Mouse (Mus musculus) kidney, postnatal 36 days (tissue): ENCODE data around the gene Tmem170.
A peak's percentile ranks its signal among the peaks of the same experiment; 100 is the strongest.
"Not testable (repeated sequence)": the region's sequence is repeated elsewhere in the genome, so short reads cannot be mapped to it uniquely, and the experiment has no call there.

Source experiments
- DNase-seq, 2 experiments: peaks; one replicate each; pipeline ENCODE4 v3.0.0; 2021 to 2022; ENCODE audit warnings: mixed read lengths in 2 of 2

Tmem170 gene

DNA sequence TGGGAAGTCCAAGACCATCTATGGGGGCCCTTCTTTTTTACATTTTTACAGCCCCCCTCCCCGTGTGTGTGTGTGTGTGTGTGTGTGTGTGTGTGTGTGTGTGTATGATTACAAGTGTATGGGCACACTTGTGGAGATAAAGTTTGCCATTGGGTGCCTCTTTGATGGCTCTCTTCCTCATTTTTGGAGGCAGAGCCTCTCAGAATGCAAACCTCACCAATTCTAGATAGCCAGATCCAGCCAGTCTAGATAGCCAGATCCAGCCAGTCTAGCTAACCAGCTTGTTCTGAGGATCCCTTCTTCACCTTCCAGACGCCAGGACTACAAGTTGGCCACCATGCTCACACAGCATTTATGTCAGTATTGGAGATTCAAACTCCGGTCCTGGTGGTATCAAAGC is 5.3 kb downstream of the Tmem170 start:
- DNase-seq = no peak

DNA sequence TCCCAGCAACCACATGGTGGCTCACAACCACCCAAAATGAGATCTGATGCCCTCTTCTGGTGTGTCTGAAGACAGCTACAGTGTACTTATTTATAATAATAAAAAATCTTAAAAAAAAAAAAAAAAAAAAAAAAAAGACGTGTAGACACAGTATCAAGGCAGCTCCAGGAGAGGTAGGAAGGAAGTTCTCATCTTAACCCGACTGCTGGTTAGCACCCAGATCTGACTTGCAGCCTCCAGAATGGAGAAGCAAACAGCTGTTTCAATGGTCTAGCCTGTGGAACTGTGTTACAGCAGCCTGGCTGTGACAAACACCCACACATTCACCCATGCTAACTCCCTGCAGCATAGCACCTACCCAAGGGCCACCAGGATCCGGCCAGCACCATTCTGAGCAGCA is 6.2 kb downstream of the Tmem170 start:
- no peak for DNase-seq

DNA sequence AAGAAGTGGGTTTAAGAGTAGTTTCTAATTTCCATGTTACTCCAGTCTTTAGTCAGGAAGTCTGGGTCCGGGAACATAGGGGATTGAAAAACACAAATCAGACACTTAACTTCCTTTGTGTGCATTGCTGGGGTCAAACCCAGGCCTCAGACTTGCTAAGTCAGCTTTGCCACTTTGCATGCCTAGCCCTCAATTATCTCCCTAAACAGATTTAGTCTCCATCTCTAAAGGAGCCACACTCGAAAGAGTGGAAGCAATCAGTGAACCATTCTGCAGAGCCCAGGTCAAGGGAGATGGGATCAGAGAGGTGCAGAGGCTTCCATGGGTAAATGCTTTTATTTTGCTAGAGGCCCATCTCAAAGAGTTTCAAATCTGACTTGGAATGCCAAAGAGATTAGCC is 7.9 kb downstream of the Tmem170 start:
- DNase-seq = no peak

DNA sequence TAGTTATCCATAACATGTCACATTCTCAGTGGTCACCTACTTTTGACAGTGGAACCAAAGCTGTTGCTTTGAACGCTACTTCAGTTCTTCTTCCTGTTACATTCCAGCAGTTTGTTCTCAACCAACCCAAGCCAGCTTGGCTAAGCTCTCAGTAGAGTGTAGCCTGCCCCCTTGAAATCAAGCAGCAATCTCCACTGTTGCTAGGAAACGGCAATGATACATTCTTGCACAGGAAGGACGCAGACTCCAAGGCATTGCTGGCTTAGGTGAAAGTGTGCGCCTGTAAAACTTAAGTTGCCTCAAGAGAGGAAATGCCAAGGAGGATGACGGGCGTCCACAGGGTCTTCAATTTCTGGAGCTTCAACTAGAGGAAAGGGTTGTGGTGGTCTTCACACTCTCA is 10.7 kb downstream of the Tmem170 start:
- DNase-seq = peak; percentile 18 to 43

DNA sequence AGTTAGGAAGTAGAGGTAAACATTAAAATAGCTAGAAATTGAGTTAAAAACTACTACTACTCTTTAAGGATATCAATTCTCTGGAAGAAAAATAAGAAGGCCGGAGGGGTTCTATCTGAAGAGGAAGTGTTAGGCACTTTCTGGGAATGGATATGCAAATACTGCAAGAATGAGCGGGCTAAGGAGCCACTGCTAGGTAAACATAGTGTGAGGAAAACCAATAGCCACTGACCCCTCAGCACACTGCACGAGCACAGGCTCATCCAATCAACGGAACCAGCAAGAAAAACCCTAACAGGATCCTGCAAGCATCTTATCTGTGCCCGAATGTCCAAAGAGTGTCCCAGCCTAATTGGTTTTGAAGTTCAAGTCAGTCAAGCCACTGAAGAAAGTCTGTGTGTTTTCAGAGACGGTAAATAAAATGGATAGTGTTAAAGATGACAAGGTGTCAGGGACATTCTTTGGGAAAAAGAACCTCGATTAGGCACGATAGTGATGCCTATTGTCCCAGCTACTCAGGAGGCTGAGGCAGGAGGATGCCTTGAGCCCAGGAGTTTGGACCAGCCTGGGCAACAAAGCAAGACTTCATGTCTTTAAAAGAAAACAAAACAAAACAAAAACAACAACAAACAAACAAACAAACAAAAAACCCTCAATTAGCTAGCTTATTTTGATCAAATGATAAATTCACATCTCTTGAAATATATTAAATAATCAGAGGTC is 11.3 kb downstream of the Tmem170 start:
- DNase-seq = no peak

DNA sequence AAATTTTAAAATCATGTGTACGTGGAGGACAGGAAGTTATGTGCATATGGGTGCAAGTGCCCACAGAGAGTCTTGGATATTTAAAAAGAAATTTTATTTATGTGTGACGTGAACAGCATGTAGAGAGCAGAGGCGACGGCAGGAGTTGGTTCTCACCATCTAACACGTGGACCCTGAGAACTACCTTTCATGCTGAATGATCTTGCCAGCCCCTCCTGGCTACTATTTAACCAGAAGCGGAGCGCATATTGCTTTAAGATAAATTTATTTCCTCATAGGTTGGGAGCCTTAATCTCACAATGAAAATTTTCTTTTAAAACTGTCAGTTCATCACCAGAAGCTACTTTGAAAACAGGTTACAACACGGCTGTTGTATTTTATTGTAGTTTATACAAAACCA is 11.9 kb downstream of the Tmem170 start:
- no peak for DNase-seq

DNA sequence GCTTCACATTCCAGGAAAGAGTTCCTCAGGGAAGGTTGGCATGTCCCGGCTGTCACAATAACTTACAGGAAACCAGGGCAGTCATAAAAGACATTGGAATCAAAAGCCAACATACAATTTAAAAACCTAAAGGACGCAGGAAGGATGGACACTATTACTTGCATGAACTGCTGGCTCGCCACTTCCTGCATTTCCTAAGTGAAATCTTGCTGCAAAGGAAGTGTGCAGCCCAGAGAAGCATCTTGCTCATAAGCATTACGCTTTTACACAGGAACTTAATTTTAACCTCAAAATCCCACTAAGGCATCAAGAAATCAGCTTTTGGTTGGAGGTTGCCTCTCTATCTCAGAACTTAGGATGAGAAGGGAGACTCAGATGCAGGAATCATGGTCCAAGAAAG is 13.3 kb downstream of the Tmem170 start:
- DNase-seq = no peak

DNA sequence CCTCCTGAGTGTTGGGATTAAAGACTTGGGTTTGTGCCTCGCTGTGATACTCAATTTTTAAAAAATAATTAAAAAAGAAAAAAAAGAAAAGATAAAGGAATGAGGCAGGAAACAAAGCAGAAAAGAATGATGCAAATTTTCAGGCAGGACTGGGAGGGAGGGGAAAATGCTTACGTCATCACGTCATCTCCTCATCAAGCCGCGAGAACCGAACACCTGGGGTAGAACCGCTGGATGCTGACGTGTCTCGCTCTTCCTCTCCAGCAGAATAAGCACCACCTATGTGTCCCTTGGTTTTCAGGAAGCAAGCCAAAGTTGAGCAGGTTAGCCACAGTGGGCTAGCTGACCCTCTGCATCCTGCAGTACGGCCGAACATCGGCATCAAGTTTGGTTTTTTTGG is 20.6 kb downstream of the Tmem170 start:
- DNase-seq = no peak

DNA sequence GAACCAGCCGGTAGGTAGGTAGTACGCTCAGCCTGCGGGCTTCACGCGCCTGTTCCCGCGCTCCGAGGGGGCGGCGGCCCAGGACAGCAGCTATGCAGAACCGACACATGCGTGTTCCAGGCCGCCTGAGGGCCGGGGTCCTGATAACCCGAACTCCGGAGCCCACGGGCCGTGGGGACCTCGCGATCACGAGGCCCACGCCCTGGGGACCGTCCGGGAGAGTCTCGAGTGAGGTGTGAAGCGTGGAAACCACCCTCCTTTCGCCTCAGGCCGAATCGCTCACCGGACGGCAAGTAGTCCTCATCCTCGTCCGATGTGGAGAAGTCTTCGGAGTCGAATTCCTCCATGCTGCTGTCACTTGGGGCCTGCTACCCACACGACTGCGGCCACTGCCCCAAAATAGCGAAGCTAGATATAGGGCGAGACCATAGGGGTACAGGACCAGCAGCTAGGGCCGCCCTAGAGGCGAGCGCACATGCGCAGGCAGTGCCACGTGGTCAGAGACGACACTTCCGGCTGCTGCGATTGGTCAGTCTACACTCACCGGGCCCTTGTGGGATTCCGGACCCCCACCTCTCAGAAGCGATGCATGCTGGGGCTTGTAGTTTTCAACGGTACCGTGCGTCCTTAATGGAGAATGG is 22.6 kb downstream of the Tmem170 start, which contains the start of gene Cfdp1:
Cfdp1 (minus strand) TSS at position 431 of the 641 bp plus-strand sequence.
- peak; percentile 98 for DNase-seq

DNA sequence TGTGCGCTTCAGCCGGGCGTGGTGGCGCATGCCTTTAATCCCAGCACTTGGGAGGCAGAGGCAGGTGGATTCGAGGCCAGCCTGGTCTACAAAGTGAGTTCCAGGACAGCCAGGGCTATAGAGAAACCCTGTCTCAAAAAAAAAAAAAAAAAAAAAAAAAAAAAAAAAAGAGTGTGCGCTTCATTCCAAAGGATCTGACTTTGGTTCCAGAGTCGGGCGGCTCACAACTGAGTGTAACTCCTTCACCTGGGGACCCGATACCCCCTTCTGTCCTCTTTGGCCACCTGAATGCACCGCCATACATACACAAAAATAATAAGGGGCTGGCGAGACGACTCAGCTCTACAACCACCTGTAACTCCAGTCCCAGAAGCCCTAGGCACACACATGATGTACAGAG is 23.3 kb downstream of the Tmem170 start:
- not testable (repeated sequence) for DNase-seq

DNA sequence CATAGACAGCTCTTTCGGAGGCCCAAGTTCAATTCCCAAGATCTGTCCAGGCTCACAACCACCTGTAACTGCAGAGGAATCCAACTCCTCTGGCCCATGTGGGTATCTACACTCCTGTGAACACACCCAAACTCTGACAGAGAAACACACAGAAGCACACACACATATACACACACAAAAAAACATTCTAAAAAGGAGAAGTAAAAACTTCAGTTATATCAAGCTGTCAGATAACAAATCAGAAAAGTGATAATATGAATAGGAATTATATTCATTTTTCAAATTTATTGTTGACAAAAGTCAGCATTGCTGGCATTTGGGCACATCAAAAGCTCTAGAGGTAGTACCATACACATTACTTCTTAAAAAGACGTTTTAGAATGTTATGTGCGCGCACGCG is 29.8 kb downstream of the Tmem170 start:
- DNase-seq = no peak

DNA sequence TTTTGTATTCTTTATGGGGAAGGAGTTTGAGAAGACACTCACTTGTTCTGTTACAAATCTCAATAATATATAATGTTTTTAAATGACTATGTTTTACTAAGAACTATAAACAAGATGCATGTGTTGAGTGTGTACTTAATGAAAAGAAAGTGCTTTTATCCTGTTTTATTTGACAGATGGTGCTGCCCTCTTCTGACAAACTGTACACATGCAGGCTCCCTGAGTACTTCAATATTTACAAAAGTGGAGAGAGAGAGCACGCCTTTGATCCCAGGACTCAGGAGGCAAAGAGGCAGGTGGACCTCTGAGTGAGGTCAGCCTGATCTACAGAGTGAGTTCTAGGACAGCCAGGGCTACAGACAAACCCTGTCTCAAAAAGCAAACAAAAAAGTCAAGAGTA is 41.0 kb downstream of the Tmem170 start:
- DNase-seq = peak in 1 of 2 experiments; percentile 49

DNA sequence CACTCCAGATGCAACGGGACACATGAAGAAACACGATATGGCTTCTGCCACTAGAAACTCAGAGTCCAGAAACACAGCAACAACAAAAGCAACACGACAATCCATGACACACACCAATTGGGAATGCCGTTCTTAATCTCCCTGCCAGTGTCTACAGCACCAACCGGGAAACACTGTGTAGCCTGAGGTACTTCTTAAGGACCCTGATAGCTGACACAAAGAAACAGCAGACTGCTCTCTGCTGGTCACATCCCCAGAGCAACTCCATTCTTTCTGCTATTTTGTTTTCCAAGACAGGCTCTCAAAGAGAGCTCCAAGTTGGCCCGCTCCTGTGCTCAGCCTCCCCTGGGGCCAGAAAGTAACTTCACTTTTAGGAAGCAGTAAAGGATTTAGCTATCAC is 42.5 kb downstream of the Tmem170 start:
- no peak for DNase-seq

DNA sequence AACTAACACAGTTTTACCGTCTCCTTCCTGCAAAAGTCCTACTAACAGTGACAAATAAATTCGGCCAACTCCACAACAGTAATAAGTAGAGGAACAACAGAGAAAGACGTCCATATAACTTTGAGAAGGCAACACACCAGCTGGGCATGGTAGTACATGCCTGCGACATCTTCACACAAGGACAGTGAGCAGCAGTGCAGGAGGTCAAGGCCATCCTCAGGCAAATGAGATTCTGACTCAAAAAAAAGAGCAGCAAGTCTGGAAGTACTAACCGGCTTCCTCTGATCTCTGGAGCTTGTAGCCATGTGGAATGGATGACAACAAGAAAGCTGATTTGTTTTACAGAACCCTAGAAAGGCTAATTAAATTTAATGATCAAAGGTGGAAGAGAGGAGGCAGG is 43.6 kb downstream of the Tmem170 start:
- DNase-seq = no peak

DNA sequence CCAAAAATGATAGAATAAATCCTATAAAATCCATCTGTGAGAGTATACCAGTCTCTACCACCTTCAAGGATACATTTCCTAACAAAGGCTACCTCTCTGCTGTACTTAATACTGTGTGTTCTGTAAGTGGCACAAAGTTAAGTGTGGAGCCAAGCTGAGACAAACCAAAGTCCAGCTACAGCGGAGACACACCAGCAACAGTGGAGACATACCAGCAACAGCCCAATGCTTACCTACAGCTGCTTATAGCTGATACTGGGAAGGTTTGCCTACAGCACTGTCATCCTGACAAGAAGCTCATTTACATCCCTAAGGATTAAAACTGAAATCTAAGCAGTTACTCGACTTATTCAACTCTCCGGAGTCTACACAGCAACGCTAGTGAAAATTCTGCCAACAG is 44.6 kb downstream of the Tmem170 start:
- no peak for DNase-seq

DNA sequence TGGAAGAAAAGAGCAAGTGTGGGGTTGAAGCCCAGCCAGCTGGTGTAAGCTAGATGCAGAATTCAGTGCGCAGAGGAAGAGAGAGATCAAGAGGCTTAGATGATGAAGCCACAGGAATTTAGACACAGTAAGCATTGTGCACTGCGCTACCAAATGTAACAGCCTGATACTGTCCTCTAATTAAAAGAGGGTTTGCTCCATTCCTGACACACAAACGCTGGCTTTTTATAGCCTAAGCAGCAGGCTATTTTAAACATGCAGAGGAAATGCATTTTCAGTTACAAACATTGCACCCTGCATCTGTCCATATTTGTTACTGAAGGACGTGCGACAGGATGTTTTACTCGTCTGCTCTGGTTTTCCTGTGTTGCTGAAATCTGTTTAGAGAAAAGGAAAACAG is 48.0 kb downstream of the Tmem170 start:
- DNase-seq = no peak

DNA sequence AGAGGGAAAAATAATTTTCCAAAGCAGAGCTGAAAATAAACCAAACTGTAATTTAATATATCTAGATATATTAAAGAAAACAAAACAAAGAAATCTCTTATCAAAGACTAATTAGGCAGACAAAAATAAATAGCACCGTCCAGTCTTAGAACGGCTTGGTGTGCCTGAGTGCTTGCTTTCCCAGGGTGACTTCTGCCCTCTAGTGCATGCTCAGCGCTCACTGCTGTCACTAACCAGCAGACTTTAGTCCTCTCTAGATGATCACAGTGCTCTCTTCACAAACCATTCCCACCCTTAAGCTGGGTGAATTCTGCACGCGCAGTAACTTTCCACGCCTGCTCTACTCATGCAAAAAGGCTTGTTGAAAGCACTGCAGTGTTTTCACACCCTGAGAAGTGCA is 51.3 kb downstream of the Tmem170 start:
- DNase-seq = peak; percentile 51 to 75

DNA sequence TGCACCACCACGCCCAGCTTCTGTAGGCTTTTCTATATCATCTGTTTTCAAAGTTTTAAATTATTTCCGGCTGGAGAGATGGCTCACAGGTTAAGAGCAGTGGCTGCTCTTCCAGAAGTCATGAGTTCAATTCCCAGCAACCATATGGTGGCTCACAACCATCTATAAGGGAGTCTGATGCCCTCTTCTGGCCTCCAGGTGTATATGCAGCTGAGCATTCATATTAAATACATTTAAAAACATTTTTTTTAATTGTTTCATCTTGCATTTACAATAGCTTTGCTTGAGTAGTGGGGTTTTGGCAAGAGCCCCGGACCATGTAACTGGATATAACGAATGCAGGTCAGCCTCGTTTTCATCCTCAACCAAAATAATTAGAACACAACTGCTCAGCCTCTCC is 52.2 kb downstream of the Tmem170 start:
- no peak for DNase-seq

DNA sequence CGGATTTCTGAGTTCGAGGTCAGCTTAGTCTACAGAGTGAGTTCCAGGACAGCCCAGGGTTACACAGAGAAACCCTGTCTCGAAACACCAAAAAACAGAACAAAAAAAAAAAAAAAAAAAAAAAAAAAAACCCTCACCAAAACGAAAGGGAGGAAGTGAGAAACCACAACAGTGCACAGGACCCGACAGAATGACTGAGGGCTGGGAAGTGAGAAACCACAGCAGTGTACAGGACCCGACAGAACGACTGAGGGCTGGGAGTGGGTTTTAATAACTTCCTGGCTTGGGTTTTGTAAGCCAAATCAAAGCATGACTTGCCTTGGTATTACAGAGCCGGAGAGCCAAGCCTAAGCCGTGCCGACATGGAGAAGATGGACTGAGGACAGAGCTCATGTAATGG is 55.4 kb downstream of the Tmem170 start:
- DNase-seq = no peak

DNA sequence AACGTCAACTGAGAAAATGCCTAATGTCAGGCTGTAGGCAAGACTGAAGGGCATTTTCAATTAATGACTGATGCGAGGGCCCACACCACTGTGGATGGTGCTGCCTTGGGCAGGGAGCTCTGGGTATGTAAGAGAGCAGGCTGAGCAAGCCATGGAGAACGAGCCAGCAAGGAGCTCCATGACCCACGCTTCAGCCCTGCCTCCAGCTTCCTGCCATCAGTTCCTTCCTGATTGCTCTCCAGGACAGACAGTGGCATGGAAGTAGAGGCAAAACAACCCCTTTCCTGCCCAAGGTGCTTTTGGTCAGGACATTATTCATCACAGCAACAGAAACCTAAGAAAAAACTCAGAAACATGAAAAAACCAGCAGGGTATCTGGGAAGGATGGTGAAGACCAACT is 55.9 kb downstream of the Tmem170 start:
- DNase-seq = peak; percentile 51 to 55

DNA sequence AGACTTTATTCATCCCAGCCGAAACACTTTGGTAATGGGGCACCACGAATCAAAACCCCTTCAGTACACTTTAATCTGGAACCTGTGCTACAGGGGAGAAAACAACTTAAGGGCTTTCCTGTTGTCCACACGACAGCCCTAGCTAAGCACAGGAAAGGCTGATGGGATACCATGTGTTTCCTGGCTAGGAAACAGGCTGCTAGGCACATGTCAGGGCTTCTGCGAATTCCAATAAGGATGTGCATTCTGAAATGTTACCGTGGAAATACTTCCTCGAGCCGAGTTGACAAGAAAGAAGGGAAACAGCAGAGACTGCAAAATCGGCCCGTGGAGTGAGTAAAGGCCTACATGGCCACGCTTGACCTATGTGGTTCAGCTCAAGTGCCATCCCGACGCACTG is 56.5 kb downstream of the Tmem170 start:
- DNase-seq = peak; percentile 39 to 66

DNA sequence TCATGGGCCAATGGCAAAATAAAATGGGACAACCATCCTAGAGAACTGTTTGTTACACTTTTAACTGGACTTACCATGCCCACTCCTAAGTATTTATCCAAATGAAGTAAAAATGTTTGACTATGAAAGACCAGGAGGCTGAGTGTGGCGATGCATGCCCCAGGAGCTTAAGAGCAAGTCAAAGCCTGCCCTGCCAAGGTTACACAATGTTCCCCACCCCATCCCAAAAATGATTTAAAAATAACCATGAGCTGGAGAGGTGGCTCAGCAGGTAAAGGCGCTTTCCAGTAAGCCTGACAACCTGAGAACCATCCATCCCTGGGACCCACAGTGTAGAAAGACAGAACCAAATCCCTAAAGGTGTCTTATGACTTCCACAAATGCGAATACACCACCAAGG is 58.0 kb downstream of the Tmem170 start:
- DNase-seq = no peak

DNA sequence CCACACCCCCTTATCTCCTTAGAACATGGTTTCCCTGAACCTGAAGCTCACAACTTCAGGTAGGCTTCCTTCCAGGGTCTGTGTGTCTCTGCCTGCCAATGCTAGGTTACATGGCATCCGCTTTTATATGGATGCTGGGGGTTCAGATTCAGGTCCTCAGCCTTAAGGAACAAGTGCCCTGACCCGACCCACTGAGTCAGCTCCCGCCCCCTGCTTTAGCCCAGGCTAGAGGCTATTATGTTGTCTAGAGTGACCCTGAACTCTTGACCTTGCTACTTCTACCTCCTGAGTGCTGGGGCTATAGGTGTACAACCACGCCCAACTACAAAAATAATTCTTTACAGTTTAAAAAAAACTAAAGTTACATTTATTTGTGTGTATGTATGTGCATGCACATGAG is 61.5 kb downstream of the Tmem170 start:
- DNase-seq = no peak

DNA sequence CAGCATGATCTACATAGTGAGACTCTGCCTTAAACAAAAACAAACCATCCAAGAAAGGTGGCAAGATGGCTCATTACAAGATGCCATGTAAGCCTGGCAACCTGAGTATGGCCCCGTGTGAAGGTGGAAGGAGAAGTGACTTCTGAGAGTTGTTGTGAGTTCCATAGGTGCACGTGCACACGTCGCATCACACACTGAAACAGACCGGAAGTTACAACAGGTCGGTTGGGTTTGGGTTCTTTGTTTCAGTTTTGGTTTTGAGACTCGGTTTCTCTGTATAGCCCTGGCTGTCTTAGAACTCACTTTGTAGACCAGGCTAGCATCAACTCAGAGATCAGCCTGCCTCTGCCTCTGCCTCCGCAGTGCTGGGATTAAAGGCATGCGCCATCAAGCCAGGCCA is 62.7 kb downstream of the Tmem170 start:
- DNase-seq = no peak
